Mouse (Mus musculus) bone marrow, adult 2 months (tissue): Measurements from ENCODE around the gene Gm45837. TPM values are rescaled to one million over a fixed set of nuclear protein-coding genes. Genes with fewer than 3 reads are reported as not detected.

ENCODE experiments used
- H3K27ac ChIP-seq: fragments of 200-500 bp; 2 replicates; pipeline ENCODE4 v1.5.1; 2012; ENCODE audit warnings: low read depth, mild to moderate bottlenecking, control low read depth, inconsistent platforms, low read length; ENCODE audit not compliant: control insufficient read depth, poor library complexity, insufficient read depth
- H3K4me1 ChIP-seq: fragments of 200-500 bp; 2 replicates; pipeline ENCODE4 v1.6.1; 2011; ENCODE audit warnings: low read length; ENCODE audit not compliant: control insufficient read depth, insufficient read depth
- H3K4me3 ChIP-seq: fragments of 200-500 bp; replicated peaks from 2 replicates; pipeline ENCODE3; 2011; ENCODE audit warnings: mild to moderate bottlenecking, low read depth, low read length, control low read depth; ENCODE audit not compliant: control insufficient read depth
- CTCF ChIP-seq: fragments of 200-500 bp; IDR thresholded peaks from 2 replicates; pipeline ENCODE4 v1.5.1; 2011; ENCODE audit warnings: low read length, control low read depth; ENCODE audit not compliant: control insufficient read depth, insufficient read depth
- POLR2A ChIP-seq: fragments of 200-500 bp; IDR thresholded peaks from 2 replicates; pipeline ENCODE4 v1.6.1; 2011; ENCODE audit warnings: low read depth, mild to moderate bottlenecking, control low read depth, low read length, borderline replicate concordance; ENCODE audit not compliant: control insufficient read depth
- WGBS: fragments of 180-500 bp; shearing (Covaris S2); methylation state at CpG from one replicate; pipeline ENCODE4 v1.1.7; 2018; 5-methylcytosine and 5-hydroxymethylcytosine counted together
- polyA plus RNA-seq: library from polyadenylated mRNA; stranded (reverse); fragments of >200 nt; gene quantifications from 2 replicates; pipeline ENCODE4 v1.2.4, GENCODE M21; 2011; ENCODE audit warnings: low replicate concordance; ENCODE audit not compliant: missing spikeins, insufficient read depth, insufficient read length

Gm45837 gene
- polyA plus RNA-seq, 1 experiment, result 43.8 TPM

DNA sequence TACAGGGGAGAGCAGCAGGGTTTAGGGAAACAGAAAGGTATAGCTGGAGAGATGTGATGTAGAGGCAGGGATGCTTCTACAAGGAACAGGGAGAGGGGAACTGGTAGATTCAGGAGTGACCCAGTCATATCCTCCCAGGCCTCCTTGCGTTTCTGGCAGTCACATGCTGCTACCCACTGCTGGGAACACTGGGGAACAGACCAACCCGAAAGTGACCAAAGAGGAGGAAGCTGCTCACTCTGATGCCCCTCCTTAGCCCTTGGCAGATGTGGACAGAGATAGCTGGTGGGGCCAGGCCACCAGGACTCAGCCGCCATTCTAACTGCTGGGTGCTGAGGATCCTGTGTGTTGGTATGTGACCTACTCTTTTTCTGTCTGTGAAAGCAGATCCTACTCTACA is 26.9 kb upstream of the Gm45837 start:
- TF ChIP-seq POLR2A (no peak), CTCF (no peak)
- Histone ChIP-seq H3K27ac (no peak overlapping the region), H3K4me1 (peaks cover 6% of the 10 kb centered on the region; the same call in 1 of the 2 replicates), H3K4me3 (no peak overlapping the region)
- WGBS, result 34% methylated on average over 3 of the region's 3 CpGs

DNA sequence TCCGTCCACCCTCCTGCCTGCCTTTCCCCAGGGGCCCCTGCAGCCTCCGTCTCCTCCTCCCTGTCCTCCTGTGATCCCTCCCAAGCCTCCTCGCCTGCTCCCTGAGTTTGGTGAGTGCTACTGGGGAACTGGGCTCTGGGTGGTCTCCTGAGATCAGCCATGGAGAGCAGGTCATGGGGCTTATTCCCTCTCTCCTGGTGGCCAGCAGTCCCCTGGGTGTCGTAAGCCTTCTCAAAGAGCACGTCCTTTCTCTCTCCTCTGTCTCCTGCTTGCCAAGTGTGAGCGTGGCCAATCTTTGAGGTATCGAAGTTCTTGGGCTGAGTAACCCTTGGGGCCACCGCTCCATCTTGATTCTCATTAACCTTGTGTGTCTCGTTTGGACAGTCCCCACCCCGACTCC is 25.8 kb upstream of the Gm45837 start:
- Histone ChIP-seq H3K4me1 (peaks cover 3% of the 10 kb centered on the region; the same call in 1 of the 2 replicates), H3K27ac (peak overlapping the region; percentile 15; the same call in 1 of the 2 replicates), H3K4me3 (no peak overlapping the region)
- TF ChIP-seq CTCF (no peak), POLR2A (no peak)
- WGBS, result 83% methylated on average over 10 of the region's 10 CpGs

DNA sequence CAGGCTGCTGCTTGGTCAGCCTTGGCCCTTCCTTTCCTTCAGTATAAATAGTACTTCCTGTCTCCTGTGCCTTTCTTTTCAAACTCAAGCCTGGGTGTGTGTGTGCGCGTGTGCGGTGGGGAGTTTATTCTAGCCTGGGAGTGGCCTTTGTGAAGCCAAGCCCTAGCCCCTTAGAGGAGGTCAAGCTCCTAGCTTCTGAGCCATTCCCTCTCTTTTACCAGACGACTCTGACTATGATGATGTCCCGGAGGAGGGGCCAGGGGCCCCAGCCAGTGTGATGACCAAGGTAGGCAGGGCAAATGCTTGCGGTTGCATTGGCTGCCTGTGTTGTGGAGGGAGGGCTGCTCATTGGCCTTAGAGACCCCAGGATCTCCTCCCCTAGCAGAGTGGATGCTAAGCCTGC is 25.4 kb upstream of the Gm45837 start:
- 82% methylated on average over 6 of the region's 6 CpGs for WGBS
- no peak for TF ChIP-seq CTCF
- no peak for TF ChIP-seq POLR2A
- Histone ChIP-seq H3K4me1 (peaks cover 3% of the 10 kb centered on the region; the same call in 1 of the 2 replicates), H3K4me3 (no peak overlapping the region), H3K27ac (no peak overlapping the region)

DNA sequence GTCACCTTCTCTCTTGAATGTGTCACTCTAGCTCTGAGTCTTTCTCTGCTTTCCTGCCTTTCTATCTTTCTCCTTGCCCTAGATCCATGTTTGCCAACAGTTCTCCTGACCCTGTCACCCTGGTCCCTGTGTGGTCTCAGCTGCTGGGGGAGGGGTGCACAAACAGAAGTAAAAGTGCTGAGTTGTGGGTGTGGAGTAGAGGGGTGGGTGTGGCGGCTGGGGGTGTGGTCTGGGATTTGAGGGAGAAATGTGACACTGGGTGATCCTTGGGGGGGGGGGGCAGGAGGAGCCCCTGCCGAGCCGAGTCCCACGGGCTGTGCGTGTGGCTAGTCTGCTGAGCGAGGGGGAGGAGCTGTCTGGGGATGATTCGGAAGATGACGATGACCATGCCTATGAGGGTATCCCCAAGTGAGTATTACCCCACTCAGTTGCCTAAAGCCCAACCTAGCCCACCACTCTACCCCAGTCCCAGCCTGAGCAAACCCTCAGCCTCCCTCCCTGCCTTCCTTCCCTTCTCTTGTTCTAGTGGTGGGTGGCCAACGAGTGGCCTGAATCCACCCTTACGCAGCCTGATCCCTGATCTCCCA is 24.7 kb upstream of the Gm45837 start:
- peaks cover 3% of the 10 kb centered on the region; the same call in 1 of the 2 replicates for H3K4me1 ChIP-seq
- no peak overlapping the region for H3K4me3 ChIP-seq
- TF ChIP-seq POLR2A, result no peak
- TF ChIP-seq CTCF, result no peak
- 85% methylated on average over 10 of the region's 10 CpGs for WGBS
- no peak overlapping the region for H3K27ac ChIP-seq

DNA sequence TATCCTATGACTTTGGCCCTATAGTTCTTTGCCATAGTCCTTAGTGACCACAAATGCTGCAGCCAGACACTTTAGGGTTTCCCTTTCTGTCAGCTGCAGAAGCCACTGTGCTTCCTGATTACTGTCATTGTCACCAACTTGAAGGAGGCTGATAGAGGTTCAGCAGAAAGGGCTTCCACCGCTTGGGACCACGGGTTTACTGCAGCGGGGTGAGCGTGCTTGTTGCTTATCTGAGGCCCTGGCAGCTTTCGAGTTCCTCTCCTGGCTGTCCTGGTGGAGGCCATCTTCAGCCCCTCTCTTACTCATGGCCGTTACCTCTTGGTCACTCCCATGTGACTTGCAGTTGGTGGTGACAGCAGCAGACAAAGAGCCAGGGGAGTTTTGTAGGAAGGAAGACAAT is 21.4 kb upstream of the Gm45837 start:
- H3K4me1 ChIP-seq, result no peaks in the 10 kb centered on the region; the same call in 1 of the 2 replicates
- no peak overlapping the region for H3K4me3 ChIP-seq
- no peak overlapping the region for H3K27ac ChIP-seq
- WGBS, result 27% methylated on average over 6 of the region's 6 CpGs
- no peak for TF ChIP-seq POLR2A
- TF ChIP-seq CTCF, result no peak

DNA sequence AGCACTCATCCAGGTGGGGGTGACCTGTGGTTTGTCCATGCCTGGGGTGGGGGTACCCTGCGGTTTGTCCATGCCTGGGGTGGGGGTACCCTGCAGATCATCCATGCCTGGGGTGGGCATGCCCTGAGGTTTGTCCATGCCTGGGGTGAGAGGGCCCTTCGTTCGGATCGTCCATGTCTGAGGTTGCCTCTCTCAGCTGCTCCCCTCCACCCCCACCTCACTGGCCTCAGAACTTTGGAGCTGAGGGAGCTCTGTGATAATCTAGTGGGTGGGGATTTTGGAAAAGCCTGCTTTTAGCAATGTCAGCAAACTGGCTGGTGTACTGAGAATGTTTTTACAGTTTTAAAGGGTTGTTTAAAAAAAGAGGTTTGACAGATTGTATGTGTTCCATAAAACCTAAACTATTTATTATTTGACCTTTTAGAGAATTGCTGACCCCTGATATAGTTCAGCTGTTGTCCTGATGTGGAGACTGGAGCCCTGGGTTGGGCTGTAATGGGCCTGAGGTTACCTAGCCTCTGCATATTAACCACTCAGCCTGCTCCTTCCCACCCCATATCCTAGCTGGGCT is 18.7 kb upstream of the Gm45837 start:
- Histone ChIP-seq H3K27ac (no peak overlapping the region), H3K4me3 (no peak overlapping the region), H3K4me1 (no peaks in the 10 kb centered on the region)
- TF ChIP-seq POLR2A, result no peak
- no peak for TF ChIP-seq CTCF
- 87% methylated on average over 4 of the region's 4 CpGs for WGBS

DNA sequence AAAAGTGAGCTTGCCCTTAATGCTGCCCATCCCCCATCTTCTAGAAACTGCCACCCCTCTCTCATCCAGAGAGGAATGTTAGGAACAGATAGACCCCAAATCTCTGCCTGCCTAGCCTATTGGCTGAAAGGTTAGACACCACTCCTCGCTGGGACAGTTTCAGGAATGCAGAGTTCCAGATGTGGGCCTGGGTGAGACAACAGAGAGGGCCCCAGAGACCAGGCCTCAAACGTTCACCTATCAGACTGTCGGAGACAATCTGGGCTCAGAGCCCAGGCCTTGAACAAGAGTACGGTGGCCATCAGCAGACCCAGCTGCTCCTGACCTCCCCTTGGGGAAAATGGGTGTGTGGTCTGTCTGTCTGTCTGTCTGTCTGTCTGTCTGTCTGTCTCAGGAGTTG is 17.7 kb upstream of the Gm45837 start:
- H3K4me3 ChIP-seq, result no peak overlapping the region
- 80% methylated on average over 4 of the region's 4 CpGs for WGBS
- no peak for TF ChIP-seq CTCF
- no peak for TF ChIP-seq POLR2A
- H3K4me1 ChIP-seq, result no peaks in the 10 kb centered on the region
- H3K27ac ChIP-seq, result no peak overlapping the region

DNA sequence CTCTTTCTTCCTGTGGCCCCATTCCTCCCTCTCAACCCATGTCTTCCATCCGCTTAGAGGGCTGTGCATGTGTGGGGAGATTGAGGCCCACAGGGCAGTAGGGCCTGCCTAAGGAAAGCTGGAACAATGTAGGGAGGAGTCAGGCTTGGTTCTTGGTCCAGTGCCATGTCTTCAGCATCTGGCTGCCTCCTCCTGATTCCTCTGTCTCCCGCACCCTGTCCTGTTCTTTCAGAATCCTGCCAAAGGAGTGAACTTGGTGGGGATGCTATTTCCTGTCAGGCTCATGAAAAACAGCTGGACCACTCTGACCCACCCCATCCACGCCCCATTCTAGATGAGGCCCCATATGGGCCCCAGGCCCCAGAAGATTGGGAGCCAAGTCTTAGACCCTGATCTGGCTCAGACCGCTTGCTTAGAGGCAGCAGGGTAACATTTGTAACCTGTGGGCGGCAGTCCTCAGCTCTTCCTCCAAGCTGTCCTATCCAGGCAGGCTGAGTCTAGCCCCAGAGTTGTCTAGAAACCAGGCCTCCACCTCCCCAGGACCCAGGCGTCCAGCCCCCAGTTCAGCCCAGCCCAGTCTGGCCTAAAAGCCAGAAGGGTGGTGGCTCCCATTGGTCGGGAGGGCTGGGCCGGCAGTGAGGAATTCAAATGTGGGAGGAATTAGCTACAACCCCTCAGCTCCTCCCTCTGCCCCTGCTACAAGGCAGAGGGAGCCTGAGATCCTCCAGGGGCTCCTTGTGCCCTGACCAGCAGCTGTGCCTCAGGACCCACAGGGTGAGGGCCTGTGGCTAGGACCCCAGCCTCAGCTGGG is 16.8 kb upstream of the Gm45837 start:
- no peak for TF ChIP-seq CTCF
- no peak for TF ChIP-seq POLR2A
- 83% methylated on average over 8 of the region's 8 CpGs for WGBS
- Histone ChIP-seq H3K27ac (no peak overlapping the region), H3K4me1 (no peaks in the 10 kb centered on the region), H3K4me3 (no peak overlapping the region)

DNA sequence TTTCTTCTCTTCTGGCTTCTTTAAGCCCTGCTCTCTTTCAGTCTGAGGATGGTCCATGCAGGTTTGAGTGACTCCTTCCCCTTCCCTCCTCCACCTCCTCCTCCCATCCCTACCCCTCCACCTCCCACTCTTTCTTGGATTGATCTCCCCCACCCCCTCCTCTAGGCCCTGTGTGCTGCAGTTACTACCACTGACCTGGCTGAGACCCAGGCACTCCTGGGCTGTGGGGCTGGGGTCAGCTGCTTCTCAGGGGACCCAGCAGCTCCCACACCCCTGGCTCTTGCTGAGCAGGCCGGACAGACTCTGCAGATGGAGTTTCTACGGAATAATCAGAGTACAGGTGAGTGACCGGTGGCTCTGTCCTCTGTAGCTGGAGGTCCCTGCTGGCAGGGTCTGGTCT is 16.1 kb upstream of the Gm45837 start:
- Histone ChIP-seq H3K4me3 (no peak overlapping the region), H3K4me1 (no peaks in the 10 kb centered on the region), H3K27ac (no peak overlapping the region)
- TF ChIP-seq POLR2A (no peak), CTCF (no peak)
- 90% methylated on average over 3 of the region's 3 CpGs for WGBS
